In the genomic region with DNA sequence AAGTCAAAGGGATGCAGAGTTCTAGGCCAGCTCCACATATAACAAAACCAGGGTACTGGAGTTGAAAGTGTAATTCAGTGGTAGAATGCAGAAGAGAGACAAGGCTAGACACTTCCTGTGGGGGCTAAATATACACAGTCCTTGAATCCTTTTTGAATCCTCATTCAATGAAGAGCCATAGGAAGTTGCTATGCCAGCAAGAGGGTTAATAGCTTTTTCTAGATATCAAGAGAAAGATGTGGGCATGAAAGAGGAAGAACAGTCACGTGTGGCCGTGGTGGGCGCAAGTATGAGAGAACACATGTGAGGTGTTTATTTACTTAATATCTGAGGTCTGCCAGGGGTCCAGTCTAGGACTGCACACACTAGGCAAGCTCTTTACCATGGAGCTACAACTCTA, we compare ENCODE assay signal across 22 mouse cellular contexts. TPM values are rescaled to one million over a fixed set of nuclear protein-coding genes. Genes with fewer than 3 reads are reported as not detected.
DNase-seq lines count a peak whose midpoint lies in the region; ATAC-seq and TF ChIP-seq lines count a peak whose summit lies in the region.
"Had no signal": no experiment of that assay in that cellular context is flagged by ENCODE, and none has a peak within 500 bp of the region (broad histone marks: within the 10 kb centered on the region; RNA-seq: fewer than 3 reads in every experiment).

No protein-coding gene starts in this region.

- peak overlapping the region; percentile 73; the same call in 1 of the 2 replicates for H3K27ac ChIP-seq in bone marrow, adult 2 months (ENCODE audit: control insufficient read depth, insufficient read depth, low read depth, low read length, poor library complexity)
- no peak overlapping the region for H3K27ac ChIP-seq in liver, postnatal 0 days (ENCODE audit: low read depth)
- H3K27ac ChIP-seq: forebrain, embryonic 12.5 days; hindbrain, embryonic 15.5 days; left cerebral cortex, adult 2 months; stomach, embryonic 15.5 days had no signal

- H3K4me2 ChIP-seq in liver, postnatal 0 days (ENCODE audit: low read depth, low read length) = peak overlapping the region; percentile 70

- TF ChIP-seq CTCF in bone marrow, adult 2 months (IDR thresholded peaks at IDR 0.05; ENCODE audit: control insufficient read depth, insufficient read depth, low read length) = no peak
- TF ChIP-seq CTCF in liver, postnatal 0 days (IDR thresholded peaks at IDR 0.05; ENCODE audit: low read depth) = no peak

- no peak for TF ChIP-seq POLR2A in bone marrow, adult 2 months (IDR thresholded peaks at IDR 0.05; ENCODE audit: borderline replicate concordance, control insufficient read depth, low read depth, low read length)

- no peaks in the 10 kb centered on the region for H3K9me3 ChIP-seq in megakaryocyte, embryonic 14.5 days
- no peaks in the 10 kb centered on the region for H3K9me3 ChIP-seq in liver, postnatal 0 days (ENCODE audit: low read length)
- H3K9me3 ChIP-seq: forebrain, embryonic 12.5 days; heart, embryonic 12.5 days; hindbrain, embryonic 15.5 days; stomach, embryonic 15.5 days had no signal

- ATAC-seq in megakaryocyte, adult 5-6 weeks (ENCODE audit: poor library complexity, severe bottlenecking) = no peak
- ATAC-seq in liver, postnatal 0 days = no peak
- ATAC-seq: intestine, embryonic 16.5 days; Patski had no signal

- H3K36me3 ChIP-seq in megakaryocyte, embryonic 14.5 days (replicated peaks; ENCODE audit: low read length) = peaks cover 54% of the 10 kb centered on the region
- H3K36me3 ChIP-seq in liver, postnatal 0 days (replicated peaks; ENCODE audit: insufficient read depth, low read length) = peaks cover 22% of the 10 kb centered on the region; the same call in 1 of the 2 replicates

- H3K4me3 ChIP-seq in megakaryocyte, embryonic 14.5 days (replicated peaks) = peak overlapping the region; percentile 92
- no peak overlapping the region for H3K4me3 ChIP-seq in bone marrow, adult 2 months (replicated peaks; ENCODE audit: control insufficient read depth, low read depth, low read length)
- H3K4me3 ChIP-seq in liver, postnatal 0 days (ENCODE audit: low read depth, low read length) = no peak overlapping the region
- H3K4me3 ChIP-seq: forebrain, embryonic 12.5 days; heart, embryonic 12.5 days; hindbrain, embryonic 15.5 days; layer of hippocampus, adult 2 months; left cerebral cortex, adult 2 months; stomach, embryonic 15.5 days had no signal

- H3K27me3 ChIP-seq in megakaryocyte, embryonic 14.5 days (replicated peaks) = no peaks in the 10 kb centered on the region
- no peaks in the 10 kb centered on the region for H3K27me3 ChIP-seq in liver, postnatal 0 days (ENCODE audit: insufficient read depth, low read length)
- H3K27me3 ChIP-seq: forebrain, embryonic 12.5 days; heart, embryonic 12.5 days; hindbrain, embryonic 15.5 days; Patski; stomach, embryonic 15.5 days had no signal

- peak; percentile 59 to 65 for DNase-seq in B cell, adult 2 months
- no peak for DNase-seq in liver, postnatal 0 days
- no peak for DNase-seq in testis, postnatal 14 days (ENCODE audit: low spot score)
- DNase-seq in right cerebral cortex, postnatal 4 days = no peak
- DNase-seq: adrenal gland, postnatal 25 days; cerebellum, adult 9-11 months; gastrocnemius, postnatal 14 days; kidney, postnatal 10 days; lung, embryonic 14.5 days had no signal

- 11% methylated on average over 3 of the region's 3 CpGs for WGBS in bone marrow, adult 2 months
- WGBS in liver, postnatal 0 days (ENCODE audit: insufficient replicate concordance) = 54% methylated on average over 3 of the region's 3 CpGs

- peaks cover 58% of the 10 kb centered on the region for H3K4me1 ChIP-seq in megakaryocyte, embryonic 14.5 days
- H3K4me1 ChIP-seq in bone marrow, adult 2 months (ENCODE audit: control insufficient read depth, insufficient read depth, low read length) = peaks cover 5% of the 10 kb centered on the region
- peaks cover 37% of the 10 kb centered on the region for H3K4me1 ChIP-seq in liver, postnatal 0 days (ENCODE audit: insufficient read depth)

- TF ChIP-seq EP300 in liver, postnatal 0 days (IDR thresholded peaks at IDR 0.05; ENCODE audit: low read depth) = no peak

- no peak overlapping the region for H3K9ac ChIP-seq in liver, postnatal 0 days (replicated peaks)
- H3K9ac ChIP-seq: forebrain, embryonic 12.5 days; heart, embryonic 12.5 days; hindbrain, embryonic 15.5 days; lung, embryonic 14.5 days; stomach, embryonic 15.5 days had no signal

RNA-seq across cellular contexts. Expression of a gene that starts 2.4 kb away (rescaled TPM):
- polyA plus RNA-seq in megakaryocyte, embryonic 14.5 days (2012; ENCODE audit: insufficient read depth, low replicate concordance) = 3.8 and 5.1 TPM in 2 replicates
- 3.3 and 3.8 TPM in 2 replicates for total RNA-seq in megakaryocyte, adult 5-6 weeks (2015)
- total RNA-seq in megakaryocyte, adult 5-6 weeks (2017) = 4.4 and 5.0 TPM in 2 replicates
- polyA plus RNA-seq in bone marrow, adult 2 months (2011; ENCODE audit: insufficient read depth, insufficient read length, low replicate concordance, missing spikeins) = 9.4 and 10.9 TPM in 2 replicates
- polyA plus RNA-seq in liver, postnatal 0 days (2015; fragmentation: Nextera tagmentation; extraction: Ambion mirVana) = 6.7 and 7.0 TPM in 2 replicates

RNA-seq across cellular contexts. Expression of a gene that starts 2.5 kb away (rescaled TPM):
- 5.8 and 7.2 TPM in 2 replicates for polyA plus RNA-seq in megakaryocyte, embryonic 14.5 days (2012; ENCODE audit: insufficient read depth, low replicate concordance)
- 51.3 and 61.3 TPM in 2 replicates for total RNA-seq in megakaryocyte, adult 5-6 weeks (2015)
- 68.0 and 72.8 TPM in 2 replicates for total RNA-seq in megakaryocyte, adult 5-6 weeks (2017)
- polyA plus RNA-seq in bone marrow, adult 2 months (2011; ENCODE audit: insufficient read depth, insufficient read length, low replicate concordance, missing spikeins) = 72.6 and 130 TPM in 2 replicates
- polyA plus RNA-seq in liver, postnatal 0 days (2015; fragmentation: Nextera tagmentation; extraction: Ambion mirVana) = 19.3 and 23.7 TPM in 2 replicates

RNA-seq across cellular contexts. Expression of a gene that starts 5.8 kb away (rescaled TPM):
- 34.2 TPM in 1 of 2 replicates, not detected in the other for polyA plus RNA-seq in megakaryocyte, embryonic 14.5 days (2012; ENCODE audit: insufficient read depth, low replicate concordance)
- 77.5 and 85.2 TPM in 2 replicates for total RNA-seq in megakaryocyte, adult 5-6 weeks (2015)
- total RNA-seq in megakaryocyte, adult 5-6 weeks (2017) = 103 and 115 TPM in 2 replicates
- polyA plus RNA-seq in bone marrow, adult 2 months (2011; ENCODE audit: insufficient read depth, insufficient read length, low replicate concordance, missing spikeins) = 11.7 and 41.8 TPM in 2 replicates
- 13.0 and 13.1 TPM in 2 replicates for polyA plus RNA-seq in liver, postnatal 0 days (2015; fragmentation: Nextera tagmentation; extraction: Ambion mirVana)

RNA-seq across cellular contexts. Expression of a gene that starts 12.1 kb away (rescaled TPM):
- polyA plus RNA-seq in megakaryocyte, embryonic 14.5 days (2012; ENCODE audit: insufficient read depth, low replicate concordance) = not detected in 2 replicates
- 1.1 and 4.4 TPM in 2 replicates for total RNA-seq in megakaryocyte, adult 5-6 weeks (2015)
- total RNA-seq in megakaryocyte, adult 5-6 weeks (2017) = not detected in 2 replicates
- 4.5 and 6.1 TPM in 2 replicates for polyA plus RNA-seq in bone marrow, adult 2 months (2011; ENCODE audit: insufficient read depth, insufficient read length, low replicate concordance, missing spikeins)
- polyA plus RNA-seq in liver, postnatal 0 days (2015; fragmentation: Nextera tagmentation; extraction: Ambion mirVana) = 0.19 and 1.5 TPM in 2 replicates
- total RNA-seq: midbrain, postnatal 0 days had no signal

RNA-seq across cellular contexts. Expression of a gene that starts 23.9 kb away (rescaled TPM):
- 1.2 and 4.0 TPM in 2 replicates for polyA plus RNA-seq in megakaryocyte, embryonic 14.5 days (2012; ENCODE audit: insufficient read depth, low replicate concordance)
- total RNA-seq in megakaryocyte, adult 5-6 weeks (2015) = 0.04 TPM in 1 of 2 replicates, not detected in the other
- not detected in 2 replicates for total RNA-seq in megakaryocyte, adult 5-6 weeks (2017)
- 0.49 and 1.2 TPM in 2 replicates for polyA plus RNA-seq in bone marrow, adult 2 months (2011; ENCODE audit: insufficient read depth, insufficient read length, low replicate concordance, missing spikeins)
- 0.28 and 0.71 TPM in 2 replicates for polyA plus RNA-seq in liver, postnatal 0 days (2015; fragmentation: Nextera tagmentation; extraction: Ambion mirVana)
- polyA plus RNA-seq: activated CD4-positive, CD25-positive, alpha-beta regulatory T cell, adult 4 months had no signal

Comparison
In these comparisons a context has a peak if more than half of its experiments do, and no peak if none do; other contexts are left out.
1. DNase-seq: peak in B cell, adult 2 months (2 of 2); none in liver, postnatal 0 days (single experiment), testis, postnatal 14 days (single experiment) and right cerebral cortex, postnatal 4 days (single experiment).